Mouse (Mus musculus): ENCODE data around the gene Tmem184b. TPM values are rescaled to one million over a fixed set of nuclear protein-coding genes. Genes with fewer than 3 reads are reported as not detected.

Tmem184b gene
- total RNA-seq, 2 experiments from 2014 or later: 23.2 to 30.0 TPM

- intact Hi-C loops (cut with DNase I): loop anchor here (5.0 kb wide), 1 partner anchor 93 kb away; no protein-coding TSS in a partner anchor
These were observed 28.6 kb downstream of the Tmem184b start for GRCm38 (mm10) chr15:79374760-79375159.

DNA sequence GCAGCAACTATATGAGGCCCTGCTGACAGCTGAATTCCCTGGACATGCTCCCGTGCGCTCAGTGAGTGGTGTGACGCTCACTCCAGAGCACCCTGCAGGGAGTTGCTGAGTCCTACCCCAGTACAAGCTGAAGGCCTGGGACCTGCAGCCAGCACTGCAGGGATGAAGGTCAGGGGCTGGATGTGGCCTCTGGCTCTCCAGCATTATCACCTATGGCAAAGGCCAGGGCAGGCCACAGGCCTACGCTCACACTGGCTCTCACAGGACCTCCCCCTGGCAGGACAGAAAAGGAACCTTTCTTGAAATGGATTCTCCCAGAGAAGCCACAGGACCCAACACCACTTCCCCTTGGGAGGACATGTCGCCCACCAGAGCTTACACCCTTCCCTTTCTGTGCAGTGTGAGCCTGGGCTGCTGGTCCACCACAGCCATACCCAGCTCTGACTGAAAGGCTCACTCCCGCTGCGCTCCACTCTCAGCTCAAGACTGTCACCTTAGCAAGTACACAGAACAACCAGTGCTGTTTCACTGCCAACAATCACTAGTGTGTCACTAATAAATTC, 33.0 kb downstream of the Tmem184b start:
- DNase-seq: no peak
- intact Hi-C loops (cut with DNase I): no loop called here

More at GRCm38 (mm10) chr15:79374760-79375159, 28.6 kb downstream of the Tmem184b start:
- DNase-seq: no peak

DNA sequence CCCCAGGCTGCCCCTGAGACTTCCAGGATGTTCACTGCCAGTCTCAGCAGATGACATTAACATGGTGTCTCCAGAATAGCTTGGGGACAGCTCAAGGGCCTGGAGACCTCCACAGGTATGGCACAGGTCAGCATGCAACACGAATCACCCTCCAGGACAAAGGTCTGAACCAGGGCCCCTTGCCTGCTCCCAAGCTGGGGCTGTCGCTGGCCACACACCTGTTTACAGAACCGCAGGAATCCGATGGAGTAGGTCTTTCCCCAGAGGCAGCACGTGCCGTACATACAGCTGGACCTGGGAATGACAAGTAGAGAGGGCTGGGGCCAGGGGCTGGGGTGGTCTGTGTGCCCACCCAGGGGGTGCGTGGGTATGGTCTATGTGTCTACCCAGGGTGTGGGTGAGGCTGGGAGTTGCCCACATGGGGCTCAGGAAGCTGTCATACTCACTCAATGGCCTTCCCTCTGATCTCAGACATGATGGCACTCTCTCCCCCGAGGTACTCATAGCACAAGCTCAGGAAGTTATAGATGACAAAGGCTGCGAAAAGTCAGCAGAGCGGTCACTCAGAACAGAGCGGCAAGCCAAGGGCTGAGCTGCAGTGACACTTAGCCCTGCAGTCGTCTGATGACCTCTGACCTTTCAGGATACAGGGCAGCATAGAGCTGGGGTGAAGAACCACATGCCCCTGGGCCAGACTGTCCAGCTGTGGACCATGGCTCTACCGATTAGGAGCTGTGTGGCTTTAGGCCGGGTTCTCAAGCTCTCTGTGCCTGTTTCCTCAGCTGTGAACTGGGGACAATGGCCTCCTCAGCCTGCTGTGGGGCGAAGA, 33.7 kb downstream of the Tmem184b start:
- intact Hi-C loops (cut with DNase I): no loop called here
- no peak for DNase-seq

DNA sequence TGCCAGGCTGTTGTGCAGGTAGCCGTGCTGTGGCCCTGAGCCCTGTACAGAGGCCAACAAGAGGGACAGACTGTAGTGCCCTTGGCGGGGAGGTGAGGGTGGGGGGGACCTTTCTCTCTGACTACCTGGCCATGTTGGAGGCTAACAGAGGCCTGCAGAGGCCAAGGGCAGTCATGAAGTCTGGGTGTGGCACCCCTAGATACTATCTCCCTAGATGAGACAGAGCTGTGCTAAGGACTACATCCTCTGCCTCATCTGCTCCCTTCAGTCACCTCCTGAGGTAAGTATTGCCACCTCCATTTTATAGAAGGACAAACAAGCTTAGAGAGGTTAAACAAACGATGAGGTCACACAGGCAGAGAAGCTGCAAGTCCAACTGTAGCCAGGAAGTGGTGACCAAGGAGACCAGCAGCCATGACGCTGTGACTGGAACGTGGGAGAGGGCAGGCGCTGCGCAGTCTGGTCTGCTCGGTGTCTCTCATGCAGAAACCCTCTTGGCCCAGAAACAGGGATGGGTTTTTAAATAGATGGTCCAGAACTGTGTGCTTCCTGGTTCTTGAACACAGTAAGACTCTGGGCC, 34.4 kb downstream of the Tmem184b start:
- intact Hi-C loops (cut with DNase I): no loop called here
- no peak for DNase-seq

GRCm38 (mm10) chr15:79368313-79368811, 35.0 kb downstream of the Tmem184b start:
- intact Hi-C loops (cut with DNase I): no loop called here
- peak; percentile 72 to 73 for DNase-seq

GRCm38 (mm10) chr15:79366402-79366801, 37.0 kb downstream of the Tmem184b start:
- no peak for DNase-seq
- intact Hi-C loops (cut with DNase I): no loop called here

- intact Hi-C loops (cut with DNase I): no loop called here
- DNase-seq: no peak
These were observed 38.3 kb downstream of the Tmem184b start for GRCm38 (mm10) chr15:79365068-79365467.

- no peak for DNase-seq
- intact Hi-C loops (cut with DNase I): no loop called here
These were observed 39.2 kb downstream of the Tmem184b start for GRCm38 (mm10) chr15:79364120-79364519.

GRCm38 (mm10) chr15:79361023-79361422, 42.3 kb downstream of the Tmem184b start:
- DNase-seq: no peak
- intact Hi-C loops (cut with DNase I): no loop called here

DNA sequence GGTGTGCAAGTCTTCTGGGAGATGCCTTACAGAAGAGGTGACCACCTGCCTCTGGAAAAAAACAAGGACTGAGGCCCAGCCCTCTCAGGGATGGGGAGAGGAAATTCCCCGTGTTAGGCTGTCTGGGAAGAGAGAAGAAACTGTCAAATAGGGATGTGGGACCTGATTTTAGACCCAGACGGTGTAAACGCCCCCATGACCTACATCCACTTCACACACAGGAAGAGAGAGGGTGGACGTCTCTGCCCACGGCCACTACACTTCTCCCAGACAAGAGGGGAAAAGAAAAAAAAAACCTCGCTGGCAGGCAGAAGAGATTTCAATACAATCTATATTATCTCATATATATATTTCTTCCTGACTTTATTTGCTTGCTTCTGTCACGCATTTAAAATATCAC, 43.0 kb downstream of the Tmem184b start:
- intact Hi-C loops (cut with DNase I): no loop called here
- DNase-seq: no peak

DNA sequence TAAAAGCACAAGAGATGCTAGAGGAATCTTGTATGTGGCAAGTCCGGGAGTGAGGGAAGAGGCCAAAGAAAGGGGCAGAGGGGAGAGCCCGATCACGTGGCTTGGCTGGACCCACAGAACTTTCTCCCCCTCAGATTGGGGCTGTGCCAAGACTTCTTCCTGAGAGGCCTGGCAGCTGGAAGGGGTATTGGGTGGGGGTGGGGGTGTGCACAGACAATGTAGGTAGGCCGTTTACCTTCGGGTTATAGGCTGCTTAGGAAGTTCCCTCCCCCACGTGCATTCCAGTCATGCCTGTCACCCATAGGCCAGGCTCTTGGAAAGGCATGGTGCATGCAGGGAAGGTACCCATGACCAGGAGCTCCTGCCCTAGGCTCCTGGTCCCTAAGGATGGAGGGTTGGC, 43.4 kb downstream of the Tmem184b start:
- intact Hi-C loops (cut with DNase I): no loop called here
- DNase-seq: no peak

DNA sequence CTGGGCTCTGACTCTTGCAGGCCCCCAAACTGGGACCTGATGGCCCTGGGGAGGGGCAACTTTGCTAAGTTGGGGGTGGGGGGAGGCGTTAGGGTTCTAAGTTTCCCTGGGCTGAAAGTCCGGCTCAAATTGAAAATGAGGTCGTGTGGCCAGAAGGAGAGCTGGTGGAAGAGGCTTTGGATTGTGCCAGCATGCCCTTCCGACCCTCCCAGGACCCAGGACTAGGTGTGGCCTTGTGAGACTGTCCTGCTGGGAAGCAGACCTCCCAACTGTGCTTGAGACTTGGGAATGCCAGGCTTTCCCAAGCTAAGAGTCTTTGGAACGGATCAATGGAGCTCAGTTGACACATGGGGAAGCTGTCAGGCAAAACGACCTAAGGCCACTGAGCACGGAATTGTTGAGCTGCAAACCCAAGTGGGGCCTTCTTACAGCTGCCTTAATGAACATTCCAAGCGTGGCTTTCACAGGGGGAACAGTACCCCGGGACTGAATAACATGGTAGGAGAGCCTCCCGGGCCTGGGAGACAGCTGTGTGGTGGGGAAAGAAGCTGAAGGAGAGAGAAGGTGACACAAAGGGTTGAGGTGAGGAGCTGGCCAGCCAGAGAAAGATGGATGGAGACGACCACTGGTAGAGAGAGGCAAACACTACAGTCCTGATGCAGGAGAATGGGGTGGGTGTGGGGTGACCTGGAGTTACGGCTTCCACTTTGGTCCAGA, 45.2 kb downstream of the Tmem184b start:
- intact Hi-C loops (cut with DNase I): no loop called here
- DNase-seq: no peak

DNA sequence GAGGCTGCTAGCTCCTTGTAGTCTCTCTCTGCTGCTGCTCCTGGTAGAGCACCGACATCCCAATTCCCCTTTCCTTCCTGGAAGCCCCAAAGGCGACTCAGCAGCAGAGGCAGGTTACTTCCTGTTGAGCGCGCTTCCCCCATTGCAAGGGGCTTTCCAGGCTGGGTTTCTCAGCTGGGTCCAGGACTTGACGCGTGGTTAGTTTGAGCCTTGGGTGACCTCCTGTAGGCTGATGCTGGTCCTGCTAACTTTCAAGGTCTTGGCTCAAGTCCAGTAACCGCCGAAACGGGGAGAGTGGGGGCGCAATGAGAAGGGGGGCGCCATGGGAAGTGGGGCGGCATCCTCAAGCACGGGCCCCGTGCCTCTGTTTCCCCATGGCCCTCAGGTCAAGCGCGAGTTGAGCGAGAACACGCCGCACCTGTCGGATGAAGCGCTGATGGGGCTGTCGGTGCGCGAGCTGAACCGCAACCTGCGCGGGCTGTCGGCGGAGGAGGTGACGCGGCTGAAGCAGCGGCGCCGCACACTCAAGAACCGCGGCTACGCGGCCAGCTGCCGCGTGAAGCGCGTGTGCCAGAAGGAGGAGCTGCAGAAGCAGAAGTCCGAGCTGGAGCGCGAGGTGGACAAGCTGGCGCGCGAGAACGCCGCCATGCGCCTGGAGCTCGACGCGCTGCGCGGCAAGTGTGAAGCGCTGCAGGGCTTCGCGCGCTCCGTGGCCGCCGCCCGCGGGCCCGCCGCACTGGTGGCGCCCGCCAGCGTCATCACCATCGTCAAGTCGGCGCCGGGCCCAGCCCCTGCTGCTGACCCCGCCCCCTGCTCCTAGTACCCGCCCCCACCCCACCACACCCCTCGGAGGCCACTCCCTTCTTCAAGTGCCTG, 46.1 kb downstream of the Tmem184b start:
- intact Hi-C loops (cut with DNase I): no loop called here

GRCm38 (mm10) chr15:79356481-79356880, 46.9 kb downstream of the Tmem184b start:
- intact Hi-C loops (cut with DNase I): no loop called here
- DNase-seq: no peak

More for the DNA sequence above, 46.1 kb downstream of the Tmem184b start:
- DNase-seq: peak in 1 of 2 experiments; percentile 44

DNA sequence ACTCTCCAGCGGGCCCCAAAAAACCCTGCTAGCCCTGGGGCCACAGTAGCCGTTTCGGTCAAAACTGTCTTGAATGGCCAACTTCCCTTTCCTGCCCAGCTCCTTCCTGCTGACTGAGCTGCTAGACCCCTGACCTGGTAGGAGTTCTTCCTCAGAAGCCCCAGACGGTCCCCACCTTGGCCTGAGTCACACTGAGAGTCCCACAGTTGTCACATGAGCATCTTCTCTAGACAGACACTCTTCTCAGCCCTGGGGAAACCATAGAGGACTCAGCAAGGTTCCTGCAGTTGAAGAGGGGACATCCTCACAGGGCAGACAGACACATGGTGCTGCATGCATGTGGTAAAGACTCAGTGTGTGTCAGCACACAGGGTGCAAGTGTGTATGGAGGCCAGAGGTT, 48.8 kb downstream of the Tmem184b start:
- intact Hi-C loops (cut with DNase I): no loop called here
- no peak for DNase-seq

GRCm38 (mm10) chr15:79353690-79354305, 49.6 kb downstream of the Tmem184b start:
- intact Hi-C loops (cut with DNase I): no loop called here
- no peak for DNase-seq

GRCm38 (mm10) chr15:79352479-79352878, 50.9 kb downstream of the Tmem184b start:
- intact Hi-C loops (cut with DNase I): no loop called here

GRCm38 (mm10) chr15:79351331-79351767, 52.0 kb downstream of the Tmem184b start:
- intact Hi-C loops (cut with DNase I): no loop called here
- peak; percentile 59 to 75 for DNase-seq

More at GRCm38 (mm10) chr15:79352479-79352878, 50.9 kb downstream of the Tmem184b start:
- DNase-seq: no peak

DNA sequence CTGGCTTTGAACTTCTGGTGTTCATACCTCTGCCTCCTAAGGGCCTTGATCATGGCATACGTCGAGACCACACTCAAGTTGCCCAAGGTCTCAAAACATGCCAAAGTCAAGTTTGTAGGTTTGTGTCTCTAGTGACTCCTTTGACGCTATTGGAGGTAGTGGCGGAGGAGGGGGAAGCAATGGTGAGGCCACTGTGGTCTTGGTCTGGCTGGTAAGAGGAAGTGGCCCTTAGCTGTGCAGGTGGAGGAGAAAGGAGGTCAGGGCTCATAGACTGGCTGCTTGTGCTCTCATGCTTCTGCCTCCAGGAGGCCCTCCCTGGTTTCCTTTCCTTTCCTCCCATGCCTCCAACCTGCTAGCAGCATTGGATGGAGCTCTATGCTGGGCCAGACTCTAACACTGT, 52.5 kb downstream of the Tmem184b start:
- DNase-seq: no peak
- intact Hi-C loops (cut with DNase I): no loop called here

Measured in gastrocnemius, postnatal 36 days (tissue).